Mouse (Mus musculus) bone marrow macrophage, adult 2 months (primary cell): Measurements from ENCODE around the gene Tubal3. TPM values are rescaled to one million over a fixed set of nuclear protein-coding genes. Genes with fewer than 3 reads are reported as not detected.
"Not testable (repeated sequence)": the region's sequence is repeated elsewhere in the genome, so short reads cannot be mapped to it uniquely, and the experiment has no call there.

Experiments
- H3K27ac ChIP-seq: 2 replicates; pipeline ENCODE4 v1.5.1; 2012; ENCODE audit warnings: low read depth, low read length; ENCODE audit not compliant: insufficient read depth
- H3K4me1 ChIP-seq: 2 replicates; pipeline ENCODE4 v1.6.1; 2012; ENCODE audit warnings: low read length; ENCODE audit not compliant: control insufficient read depth, insufficient read depth
- H3K4me3 ChIP-seq: 2 replicates; pipeline ENCODE4 v1.5.1; 2012; ENCODE audit warnings: mild to moderate bottlenecking, low read length, moderate library complexity; ENCODE audit not compliant: insufficient read depth
- CTCF ChIP-seq: IDR thresholded peaks from 2 replicates; pipeline ENCODE4 v1.5.1; 2012; ENCODE audit warnings: low read depth, mild to moderate bottlenecking, low read length, moderate library complexity
- POLR2A ChIP-seq: IDR thresholded peaks from 2 replicates; pipeline ENCODE4 v1.6.1; 2012; ENCODE audit warnings: mild to moderate bottlenecking, low read depth, low read length, borderline replicate concordance
- polyA plus RNA-seq: library from polyadenylated mRNA; stranded (reverse); fragments of >200 nt; gene quantifications from 2 replicates; pipeline ENCODE4 v1.2.4, GENCODE M21; 2012; ENCODE audit not compliant: missing spikeins, insufficient read depth, insufficient read length

Tubal3 gene
- polyA plus RNA-seq, 1 experiment: not detected

DNA sequence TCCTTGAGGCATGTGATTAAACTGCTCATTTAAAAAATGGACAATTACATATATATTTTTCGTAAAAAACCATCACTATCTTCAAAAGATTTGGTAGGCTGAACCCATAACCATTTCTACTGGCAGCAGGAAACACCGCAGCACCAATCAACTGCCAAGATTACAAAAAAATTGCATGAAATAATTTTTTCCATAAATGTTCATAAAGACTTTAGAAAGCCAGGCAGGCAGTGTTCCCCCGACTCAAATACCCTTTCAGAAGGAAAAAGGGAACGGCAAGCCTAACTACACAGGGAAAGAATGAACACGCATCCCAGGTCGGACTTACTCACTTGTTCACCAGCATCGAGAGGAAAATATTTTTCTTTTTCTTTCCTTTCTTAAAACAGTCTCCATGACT lies 25.5 kb upstream of the Tubal3 start:
- TF ChIP-seq POLR2A: no peak
- TF ChIP-seq CTCF: no peak
- Histone ChIP-seq H3K27ac (no peak overlapping the region), H3K4me1 (peaks cover 18% of the 10 kb centered on the region), H3K4me3 (peak overlapping the region; percentile 50)

DNA sequence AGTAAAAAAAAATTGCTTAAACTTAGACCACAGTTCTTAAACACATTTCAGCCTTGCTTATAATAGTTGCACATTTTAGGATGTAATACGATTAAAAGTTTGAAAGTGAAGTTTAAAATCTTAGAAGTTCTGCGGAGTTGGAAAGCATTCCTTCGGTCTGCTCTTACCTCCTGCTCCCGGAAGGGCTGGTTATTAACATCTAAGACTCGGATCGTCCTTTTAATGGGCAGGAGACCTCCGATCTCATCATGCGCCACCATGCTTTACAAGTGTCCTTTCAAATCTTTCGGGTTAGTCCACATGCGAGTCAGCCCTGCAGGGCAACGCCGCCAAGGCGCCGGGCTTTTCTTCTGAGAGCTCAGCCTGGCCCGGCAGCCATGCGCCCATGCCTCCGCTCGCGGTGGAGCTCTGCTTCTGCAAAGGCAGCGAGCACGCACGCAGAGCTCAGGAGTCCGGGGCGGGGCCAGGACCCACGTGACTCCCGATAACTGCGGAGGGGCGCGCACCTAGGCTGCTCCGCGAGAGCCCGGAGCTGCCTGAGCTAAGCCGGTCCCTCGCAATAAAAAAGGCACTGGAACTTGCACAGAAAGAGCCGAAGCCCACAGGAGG lies 24.8 kb upstream of the Tubal3 start:
- Histone ChIP-seq H3K4me1 (peaks cover 18% of the 10 kb centered on the region), H3K27ac (no peak overlapping the region), H3K4me3 (peak overlapping the region; percentile 77)
- TF ChIP-seq CTCF: no peak
- peak; percentile 76; the same call in 1 of the 2 replicates for TF ChIP-seq POLR2A

DNA sequence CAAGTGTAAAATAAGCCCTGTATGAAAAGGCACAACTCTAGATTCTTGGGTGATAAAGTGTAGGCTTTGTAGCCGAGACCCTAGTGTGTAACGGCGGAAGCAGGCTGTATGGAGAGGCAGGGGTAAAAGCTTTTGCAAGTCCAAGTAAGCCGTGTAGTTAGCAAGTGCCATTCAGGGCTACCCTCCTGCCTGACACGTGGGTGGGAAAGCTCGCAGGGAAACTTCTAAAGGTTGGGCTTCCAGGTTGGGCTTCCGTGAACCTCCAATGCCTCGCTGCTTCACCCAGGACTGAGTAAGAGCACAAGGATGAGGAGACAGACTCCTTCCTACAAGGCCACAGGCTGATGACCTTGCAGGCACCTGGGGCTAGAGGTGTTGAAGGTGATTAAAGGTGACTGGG lies 23.5 kb upstream of the Tubal3 start:
- TF ChIP-seq CTCF (no peak), POLR2A (no peak)
- H3K4me3 ChIP-seq: no peak overlapping the region
- peaks cover 18% of the 10 kb centered on the region for H3K4me1 ChIP-seq
- no peak overlapping the region for H3K27ac ChIP-seq

DNA sequence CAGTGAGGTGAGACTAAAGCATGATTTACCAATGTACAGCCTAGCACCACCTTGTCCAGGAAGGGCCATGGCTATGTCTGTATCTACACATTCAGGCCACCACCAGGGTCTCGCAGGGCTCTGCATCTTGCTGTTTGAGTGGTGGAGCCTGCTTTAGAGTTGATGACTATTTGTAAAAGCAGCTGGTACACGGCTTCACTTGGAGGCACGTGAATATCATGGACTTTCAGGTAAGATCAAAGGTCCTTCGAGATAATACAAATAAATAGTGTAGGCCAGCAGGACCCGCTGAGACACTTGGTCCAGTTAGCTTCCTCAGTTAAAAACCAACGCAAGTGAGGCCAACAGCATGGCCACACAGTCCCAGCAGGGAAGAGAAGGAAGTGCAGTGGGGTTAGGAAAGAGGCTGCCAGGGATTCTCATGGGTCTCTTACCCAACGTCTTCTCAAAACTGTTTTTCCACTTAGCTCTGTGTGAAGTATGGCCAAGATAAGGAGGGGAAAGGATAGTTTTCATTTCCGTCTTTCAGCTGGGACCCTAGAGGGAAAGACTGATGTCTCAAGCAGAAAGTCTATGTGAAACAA lies 22.6 kb upstream of the Tubal3 start:
- Histone ChIP-seq H3K27ac (no peak overlapping the region), H3K4me1 (peaks cover 20% of the 10 kb centered on the region), H3K4me3 (no peak overlapping the region)
- TF ChIP-seq POLR2A (no peak), CTCF (no peak)

DNA sequence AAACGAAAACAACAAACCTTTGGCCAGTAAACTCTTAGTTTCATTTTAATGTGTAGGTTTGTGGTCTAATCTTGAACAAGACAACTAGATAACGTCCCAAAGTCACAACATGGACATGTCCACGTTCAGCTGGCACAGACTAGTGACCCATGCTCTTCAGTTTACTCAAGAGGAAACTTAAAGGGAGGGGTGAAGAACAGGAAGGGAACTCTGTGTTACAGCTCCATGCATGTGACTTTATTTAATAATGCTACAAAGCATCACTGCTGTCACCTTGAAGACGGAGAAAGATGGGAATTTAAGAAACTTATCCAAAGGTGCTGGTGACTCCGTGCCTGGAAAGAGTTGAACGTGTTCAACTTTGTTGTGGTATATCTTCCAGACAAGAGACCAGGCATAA lies 22.0 kb upstream of the Tubal3 start:
- Histone ChIP-seq H3K4me1 (peaks cover 20% of the 10 kb centered on the region), H3K27ac (no peak overlapping the region)
- TF ChIP-seq CTCF (no peak), POLR2A (no peak)

DNA sequence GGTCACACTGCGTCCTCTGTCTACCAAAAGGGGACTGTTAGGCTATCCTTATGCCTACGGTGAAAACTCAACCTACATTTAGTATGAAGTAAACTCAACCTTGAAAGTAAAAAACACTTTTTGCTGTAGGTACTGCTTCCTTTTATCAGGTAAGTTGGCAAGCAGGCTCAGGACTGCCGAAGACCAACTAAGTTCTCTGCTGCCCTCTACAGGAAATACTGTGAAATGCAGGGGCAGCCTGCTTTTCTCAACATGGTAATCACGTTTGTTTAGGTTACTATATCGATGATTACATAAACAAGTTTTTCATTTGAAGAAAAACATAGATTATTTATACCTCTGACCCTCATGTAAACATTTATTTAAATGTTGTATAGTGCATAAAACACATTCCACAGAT lies 21.2 kb upstream of the Tubal3 start:
- Histone ChIP-seq H3K4me3 (no peak overlapping the region), H3K27ac (no peak overlapping the region), H3K4me1 (peaks cover 18% of the 10 kb centered on the region)
- TF ChIP-seq CTCF (peak; percentile 44), POLR2A (no peak)

More for the DNA sequence above, 22.0 kb upstream of the Tubal3 start:
- H3K4me3 ChIP-seq: no peak overlapping the region

DNA sequence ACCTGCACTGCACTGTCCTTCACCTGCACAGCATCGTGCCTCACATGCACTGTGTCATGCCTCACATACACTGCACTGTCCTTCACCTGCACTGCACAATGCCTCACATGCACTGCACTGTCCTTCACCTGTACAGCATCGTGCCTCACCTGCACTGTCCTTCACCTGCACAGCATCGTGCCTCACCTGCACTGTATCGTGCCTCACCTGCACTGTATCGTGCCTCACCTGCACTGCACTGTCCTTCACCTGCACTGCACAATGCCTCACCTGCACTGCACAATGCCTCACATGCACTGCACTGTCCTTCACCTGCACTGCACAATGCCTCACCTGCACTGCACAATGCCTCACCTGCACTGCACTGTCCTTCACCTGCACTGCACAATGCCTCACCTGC lies 19.9 kb upstream of the Tubal3 start:
- not testable (repeated sequence) for H3K27ac ChIP-seq, H3K4me3 ChIP-seq
- peaks cover 16% of the 10 kb centered on the region for H3K4me1 ChIP-seq

DNA sequence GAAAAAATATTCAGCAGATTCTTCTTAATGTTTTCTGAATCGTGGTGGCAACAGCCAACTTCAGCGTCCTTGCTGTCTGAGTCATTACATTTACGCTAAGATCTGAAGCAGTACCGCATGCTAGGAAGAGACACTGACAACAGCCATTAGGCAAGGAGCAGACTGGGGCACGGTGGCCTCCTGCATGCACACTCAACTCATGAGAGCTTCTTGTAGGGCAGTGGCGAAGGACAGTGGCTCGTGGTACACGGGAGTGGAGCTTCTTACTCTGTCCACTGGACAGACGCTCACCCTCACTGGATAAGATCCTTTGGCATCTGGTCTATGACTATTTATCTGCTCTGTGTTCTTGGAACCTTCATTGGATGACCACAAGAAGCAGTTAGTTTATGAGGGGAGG lies 18.8 kb upstream of the Tubal3 start:
- Histone ChIP-seq H3K4me3 (no peak overlapping the region), H3K27ac (no peak overlapping the region), H3K4me1 (peaks cover 16% of the 10 kb centered on the region)
- TF ChIP-seq CTCF: no peak
- TF ChIP-seq POLR2A: no peak

DNA sequence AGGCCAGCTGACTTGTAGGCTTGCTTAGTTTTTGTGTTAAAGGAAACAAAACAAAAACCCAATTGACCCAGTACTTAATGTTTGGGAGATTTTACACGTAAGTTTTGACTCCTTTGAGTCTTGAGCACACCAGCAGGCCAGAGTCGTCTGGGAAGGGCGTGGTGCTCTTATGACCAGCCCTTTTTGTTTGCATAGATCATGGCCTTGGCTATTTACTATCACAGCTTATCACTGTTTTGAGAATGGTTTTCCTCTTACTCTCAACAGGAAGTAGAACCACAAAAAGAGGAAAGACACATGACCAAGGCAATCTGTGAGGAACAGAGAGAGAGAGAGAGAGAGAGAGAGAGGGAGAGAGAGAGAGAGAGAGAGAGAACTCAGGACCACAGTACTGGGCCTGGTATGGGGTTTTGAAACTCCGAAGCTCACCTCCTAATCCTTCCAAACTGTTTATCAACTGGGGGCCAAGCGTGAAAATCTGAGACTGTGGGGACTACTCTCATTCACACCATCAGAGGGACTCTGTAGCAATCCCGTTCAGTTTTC lies 10.8 kb upstream of the Tubal3 start:
- H3K4me3 ChIP-seq: no peak overlapping the region
- peaks cover 18% of the 10 kb centered on the region for H3K4me1 ChIP-seq
- no peak for TF ChIP-seq CTCF
- no peak for TF ChIP-seq POLR2A
- no peak overlapping the region for H3K27ac ChIP-seq

DNA sequence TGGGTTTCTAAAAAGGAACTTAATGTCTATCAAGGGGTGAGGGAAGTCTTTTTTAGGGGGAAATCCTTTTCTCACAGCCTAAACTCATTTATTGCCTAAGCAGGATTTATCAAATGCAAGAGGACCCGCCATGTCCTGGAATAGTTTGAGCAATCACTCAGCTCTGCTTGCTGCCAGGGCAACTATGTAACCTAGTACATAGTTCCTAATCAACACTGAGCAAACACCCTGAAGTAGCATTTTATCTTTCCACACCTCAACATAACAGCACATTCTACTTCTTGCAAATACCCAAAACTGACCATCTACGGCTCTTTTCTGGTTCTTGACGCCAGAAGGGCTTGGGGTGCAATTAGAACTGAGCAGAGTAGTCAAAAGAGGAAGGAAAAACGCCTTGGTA lies 9.8 kb upstream of the Tubal3 start:
- no peak for TF ChIP-seq CTCF
- no peak for TF ChIP-seq POLR2A
- peaks cover 18% of the 10 kb centered on the region for H3K4me1 ChIP-seq
- no peak overlapping the region for H3K4me3 ChIP-seq
- no peak overlapping the region for H3K27ac ChIP-seq

DNA sequence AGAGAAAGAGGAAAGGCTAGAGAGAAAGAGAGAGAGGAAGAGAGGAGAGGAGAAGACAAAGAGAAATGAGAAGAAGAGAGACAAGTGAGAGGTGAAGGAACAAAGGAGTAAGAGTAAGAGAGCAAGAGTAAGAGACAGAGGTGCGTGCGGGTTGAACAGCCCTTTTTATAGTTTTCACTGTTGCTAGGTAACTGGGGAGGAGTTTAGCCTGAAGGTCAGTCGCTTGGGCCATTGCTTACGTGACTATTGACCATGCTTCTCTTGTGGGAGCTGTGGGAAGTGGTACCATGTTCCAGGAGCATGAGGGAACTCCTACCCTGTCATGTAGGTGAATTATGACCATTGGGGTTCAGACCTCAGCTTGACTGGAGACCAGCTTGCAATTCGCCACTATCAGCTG lies 7.7 kb upstream of the Tubal3 start:
- Histone ChIP-seq H3K27ac (no peak overlapping the region), H3K4me1 (peaks cover 18% of the 10 kb centered on the region), H3K4me3 (no peak overlapping the region)
- TF ChIP-seq POLR2A (no peak), CTCF (no peak)
